Mouse (Mus musculus) granulocyte monocyte progenitor cell, adult 5-6 weeks (primary cell): ENCODE data around the gene Gm5148. TPM values are rescaled to one million over a fixed set of nuclear protein-coding genes. Genes with fewer than 3 reads are reported as not detected.

ENCODE experiments used
- ATAC-seq: replicated peaks from 2 replicates; pipeline ENCODE4 v1.8.0; 2016; ENCODE audit warnings: mild to moderate bottlenecking, moderate TSS enrichment, inconsistent platforms; ENCODE audit not compliant: poor library complexity, severe bottlenecking
- total RNA-seq, 2 experiments: library from RNA; stranded (forward) in 1 of 2; stranded (reverse) in 1 of 2; fragments of 200-712, 200-1000 nt in 1 of 2; fragments of >200 nt in 1 of 2; fragmentation: Nextera tagmentation in 1 of 2; gene quantifications; 2 replicates each; pipeline ENCODE4 v1.2.3; 2014 to 2017

Gene Gm5148
- total RNA-seq, 2 experiments from 2014 or later = 14.9 TPM; not detected in 1

DNA sequence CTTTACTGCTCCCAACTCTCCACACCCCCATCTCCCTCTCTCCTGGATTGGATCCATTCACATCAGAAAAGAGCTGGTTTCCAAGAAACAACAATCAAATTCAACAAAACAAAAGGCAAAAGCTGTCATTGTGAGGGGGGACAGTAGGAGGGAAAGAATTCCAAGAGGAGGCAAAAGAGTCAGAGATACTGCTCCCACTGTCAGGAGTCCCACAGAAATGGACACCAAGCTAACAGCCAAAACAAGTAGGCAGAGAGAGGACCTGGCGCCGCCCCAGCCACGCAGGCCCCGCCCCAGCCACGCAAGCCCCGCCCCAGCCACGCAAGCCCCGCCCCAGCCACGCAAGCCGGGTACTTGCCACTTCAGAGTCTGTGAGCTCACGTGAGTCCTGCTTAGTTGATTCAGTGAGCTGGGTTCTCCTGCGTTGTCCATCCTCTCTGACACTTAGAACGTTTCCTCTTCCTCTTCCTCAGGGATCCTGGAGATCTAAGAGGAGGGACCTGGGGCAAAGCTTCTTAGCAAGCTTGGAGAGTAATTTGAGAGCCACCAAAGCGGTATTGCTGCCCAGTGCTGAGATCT is 19.5 kb downstream of the Gm5148 start:
- ATAC-seq = peak; percentile 79

DNA sequence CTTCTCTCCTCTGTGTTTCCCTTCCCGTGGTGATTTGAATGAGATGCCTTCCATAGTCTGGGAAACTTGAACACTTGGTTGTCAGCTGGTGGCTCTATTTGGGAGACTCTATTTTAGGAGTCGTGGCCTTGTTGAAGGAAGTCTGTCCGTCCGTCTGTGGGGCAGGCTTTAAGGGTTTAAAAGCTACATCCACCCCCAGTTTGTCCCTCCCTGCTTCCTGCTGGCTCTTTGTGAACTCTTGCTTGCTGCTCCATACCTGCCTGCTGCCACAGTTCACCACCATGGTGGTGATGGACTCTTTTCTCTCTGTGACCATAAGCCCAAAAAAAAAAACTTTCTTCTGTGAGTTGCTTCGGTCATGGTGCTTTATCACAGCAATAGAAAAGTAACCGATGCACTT is 21.2 kb downstream of the Gm5148 start:
- no peak for ATAC-seq

DNA sequence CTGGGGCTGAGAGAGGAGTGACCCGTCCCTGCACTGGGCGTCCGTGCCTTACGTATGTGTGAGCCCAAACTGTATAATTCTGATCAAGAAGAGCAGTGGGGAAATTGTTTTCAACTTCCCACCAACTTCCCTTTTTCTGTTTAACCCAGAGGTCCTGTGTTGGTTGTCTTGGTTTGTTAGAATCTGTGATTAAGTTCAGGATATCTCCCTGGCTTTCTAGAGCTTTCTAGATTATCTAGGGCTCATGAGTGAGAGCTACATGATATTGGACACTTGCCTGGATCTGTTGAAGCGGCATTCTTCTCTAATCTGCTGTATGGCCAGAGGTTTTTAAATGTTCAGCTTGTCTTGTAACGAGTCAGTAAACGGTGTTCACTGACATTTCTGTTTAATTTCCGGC is 30.7 kb downstream of the Gm5148 start:
- ATAC-seq = peak; percentile 86

DNA sequence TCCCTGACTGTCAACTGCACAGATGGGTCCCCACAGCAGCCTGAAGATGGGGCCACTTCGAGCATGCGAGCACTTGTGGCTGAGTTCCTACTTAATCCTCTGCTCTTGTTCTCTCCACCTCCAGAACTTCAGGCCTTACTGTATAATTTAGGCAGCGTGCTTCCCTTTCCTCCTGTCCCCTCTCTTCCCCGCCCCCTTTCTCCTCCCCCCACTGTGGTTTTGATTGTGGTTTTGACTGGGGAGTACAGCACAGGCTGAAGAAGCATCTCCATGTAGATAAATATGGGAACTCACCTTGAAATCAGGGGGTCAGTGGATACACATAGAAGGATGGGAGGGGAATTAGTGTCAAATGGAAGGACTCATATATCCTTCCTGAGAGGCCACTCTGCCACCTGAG is 31.3 kb downstream of the Gm5148 start:
- peak; percentile 68 for ATAC-seq

DNA sequence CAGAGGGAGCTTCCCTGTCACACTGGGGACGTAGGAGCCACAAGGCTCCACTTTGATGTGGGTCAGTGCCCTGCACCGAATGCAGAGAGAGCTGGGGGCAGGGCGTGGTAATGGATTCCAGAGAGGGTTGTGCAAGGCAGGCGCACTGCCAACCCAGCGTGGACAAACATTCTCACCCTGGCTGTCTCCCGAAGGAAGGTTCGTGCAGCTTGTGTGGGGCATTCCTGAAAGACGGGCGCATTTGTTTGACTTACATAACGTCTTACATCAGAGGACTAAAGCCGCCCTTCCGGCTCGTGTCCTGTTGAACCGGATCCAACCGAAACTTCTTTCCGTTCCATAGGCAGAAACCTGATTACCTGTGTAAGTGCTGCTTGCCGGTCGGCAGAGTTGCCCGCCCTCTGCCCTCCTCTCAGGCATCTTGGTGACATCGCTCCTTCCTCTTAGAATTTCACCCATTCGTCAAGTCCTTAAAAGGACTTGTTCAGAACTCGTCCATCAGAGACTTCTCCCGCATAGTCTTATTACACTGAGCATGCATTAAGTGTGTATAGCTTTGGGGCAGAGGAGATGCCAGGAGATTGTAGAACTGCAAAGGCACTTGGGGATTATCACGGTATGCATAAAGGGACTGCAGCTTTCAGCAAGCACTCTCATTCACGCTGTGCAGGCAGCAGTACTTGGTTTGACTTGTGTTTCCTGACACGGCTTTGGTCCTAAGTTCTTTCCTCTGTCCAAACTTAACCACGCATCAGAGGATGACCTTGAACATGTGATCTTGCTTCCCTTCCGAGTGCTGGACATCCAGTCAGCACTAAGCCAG is 36.9 kb downstream of the Gm5148 start:
- ATAC-seq = peak; percentile 61

DNA sequence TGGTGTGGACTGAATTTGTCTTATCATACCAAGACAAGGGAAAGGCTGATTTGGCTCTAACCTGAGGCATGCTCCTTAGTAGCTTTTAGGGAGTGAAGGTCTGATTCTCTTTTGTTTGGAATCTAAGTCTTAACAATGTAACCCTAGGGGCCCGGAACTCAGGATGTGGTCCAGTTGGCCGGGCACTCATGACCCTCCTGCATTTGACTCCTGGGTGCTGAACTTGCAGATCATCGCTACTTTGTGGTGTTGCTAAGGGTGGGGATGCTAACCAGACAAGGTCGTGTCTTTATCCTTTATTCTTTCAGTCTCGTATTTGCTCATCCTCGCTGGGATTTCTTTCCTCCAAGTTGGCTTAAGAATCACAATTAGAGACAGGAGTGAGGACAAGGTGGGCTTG is 37.5 kb downstream of the Gm5148 start:
- no peak for ATAC-seq

DNA sequence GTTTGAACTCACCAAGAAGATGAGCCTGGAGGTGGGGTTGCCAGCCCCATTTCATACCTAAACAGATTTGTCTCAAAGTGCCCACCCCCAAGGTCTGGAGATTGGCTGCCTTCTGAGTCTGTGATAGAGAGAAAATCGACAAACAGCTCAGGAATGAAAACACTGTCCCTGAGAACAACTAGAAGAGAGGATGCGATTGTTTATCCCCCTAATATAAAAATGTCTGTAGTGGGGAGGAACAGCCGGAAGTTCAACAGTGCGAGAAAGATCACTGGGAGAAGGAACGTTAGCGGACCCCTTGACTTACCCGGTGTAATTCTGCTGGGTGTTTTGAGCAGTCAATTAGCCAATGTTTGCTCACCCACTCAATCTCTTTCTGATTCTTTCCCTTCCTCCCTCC is 38.1 kb downstream of the Gm5148 start:
- ATAC-seq = no peak

DNA sequence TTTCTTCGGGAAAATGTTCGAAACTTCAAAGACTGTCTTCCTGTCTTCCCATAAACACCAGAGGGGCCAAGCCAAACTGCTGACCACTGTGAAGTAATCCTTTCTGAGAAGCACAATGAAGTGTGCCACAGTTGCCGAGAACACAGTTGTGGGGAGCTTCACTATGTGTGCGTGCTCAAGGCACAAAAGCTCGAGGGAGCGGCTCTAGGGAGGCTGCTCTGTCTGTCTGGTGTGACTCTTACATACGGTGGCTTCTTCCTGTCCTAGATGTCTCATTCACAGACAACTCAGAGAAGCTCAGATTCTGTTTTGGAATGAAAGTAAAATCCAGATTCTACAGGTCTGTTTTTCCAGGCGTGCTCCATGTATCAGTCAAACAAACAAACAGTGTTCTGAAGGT is 48.0 kb downstream of the Gm5148 start:
- ATAC-seq = no peak

DNA sequence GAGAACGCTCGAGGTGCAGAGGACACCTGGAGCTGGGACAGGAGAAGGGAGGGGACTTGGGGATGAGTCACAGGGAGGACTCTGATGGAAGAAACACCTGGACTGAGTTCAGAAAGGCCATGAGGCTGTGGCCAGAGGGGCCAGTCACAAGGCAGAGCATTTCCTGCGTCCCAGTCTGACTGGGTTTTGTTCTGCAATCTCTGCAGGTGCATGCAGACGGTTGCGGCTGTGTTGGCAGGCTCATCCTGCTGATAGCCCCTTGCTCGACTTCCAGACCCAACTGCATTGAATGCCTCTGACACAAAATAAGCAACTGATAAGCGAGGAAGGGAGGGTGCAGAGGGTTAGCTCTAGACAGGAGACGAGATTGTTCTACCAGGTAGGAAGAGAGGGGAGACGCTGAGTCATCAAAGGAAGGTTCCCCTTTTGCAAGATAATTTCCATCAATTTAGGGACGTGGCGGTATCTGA is 49.2 kb downstream of the Gm5148 start:
- ATAC-seq = peak; percentile 78

DNA sequence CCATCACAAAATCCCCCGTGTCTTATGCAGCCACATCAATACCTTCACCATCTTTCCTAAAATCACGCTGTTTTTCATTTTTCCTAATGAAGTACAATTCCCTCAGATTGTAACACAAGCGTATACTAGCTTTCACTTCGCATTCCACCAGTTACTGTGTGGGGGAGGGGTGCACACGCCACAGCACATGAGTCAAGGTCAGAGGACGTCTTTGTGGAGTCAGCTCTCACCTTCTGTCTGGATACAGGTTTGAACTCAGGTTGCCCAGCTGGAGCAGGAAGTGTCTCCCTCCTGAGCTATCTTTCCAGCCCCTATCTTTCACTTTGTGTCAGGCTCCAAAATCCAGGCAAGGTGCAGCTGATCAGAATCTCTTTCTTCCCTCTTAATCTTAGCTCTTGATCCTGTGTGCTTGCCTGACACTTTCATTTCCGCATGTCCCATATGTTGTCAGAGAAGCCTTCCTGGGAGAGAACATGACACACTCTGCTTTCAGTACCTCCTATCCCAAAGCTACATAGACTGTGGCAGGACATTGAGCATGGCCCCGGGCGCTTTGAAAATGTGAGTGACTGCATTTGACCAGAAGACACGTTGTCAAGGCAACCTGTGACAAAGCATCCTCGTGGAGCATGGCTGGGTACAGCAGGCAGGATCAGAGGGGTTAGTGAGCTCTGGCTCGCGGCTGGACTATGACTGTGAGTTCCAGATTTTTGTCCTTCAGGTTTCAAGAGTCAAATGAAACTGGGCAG is 50.6 kb downstream of the Gm5148 start:
- peak; percentile 54 for ATAC-seq

DNA sequence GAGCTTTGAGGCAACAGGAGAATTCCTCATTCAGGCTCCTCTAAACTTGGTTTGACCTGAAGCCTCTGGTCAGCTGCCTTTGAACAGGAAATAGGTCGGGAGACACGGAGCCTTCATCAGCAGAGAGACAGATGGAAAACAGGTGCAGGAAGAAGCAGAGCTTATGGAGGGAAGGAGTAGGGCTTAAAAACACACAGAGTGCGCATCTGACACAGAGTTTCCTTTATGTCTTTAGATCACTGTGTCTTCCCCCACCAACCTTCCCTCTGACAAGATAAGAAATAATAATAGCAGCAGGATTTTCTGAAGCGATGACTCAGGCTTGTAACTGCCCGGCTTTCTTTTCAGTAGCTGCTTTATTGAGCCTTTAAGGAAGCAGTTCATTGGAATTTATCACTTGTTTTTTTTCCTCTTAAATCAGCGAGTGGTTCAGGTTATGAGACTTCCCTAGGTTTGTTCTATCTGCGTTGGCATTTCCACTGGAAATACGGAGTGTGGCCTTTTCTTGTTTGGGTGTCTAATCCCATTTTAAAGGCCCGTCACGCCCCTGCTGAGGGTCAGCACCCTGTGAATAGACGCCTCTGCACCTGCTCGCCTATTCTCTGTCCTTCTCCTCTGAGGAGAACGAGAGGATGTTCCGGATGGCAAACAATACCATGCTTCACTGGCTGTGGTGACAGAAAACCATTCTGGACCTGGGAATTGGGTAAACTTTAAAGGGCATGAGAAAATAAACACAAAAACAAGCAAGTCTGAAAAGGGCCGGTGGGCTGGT is 51.8 kb downstream of the Gm5148 start:
- ATAC-seq = no peak

DNA sequence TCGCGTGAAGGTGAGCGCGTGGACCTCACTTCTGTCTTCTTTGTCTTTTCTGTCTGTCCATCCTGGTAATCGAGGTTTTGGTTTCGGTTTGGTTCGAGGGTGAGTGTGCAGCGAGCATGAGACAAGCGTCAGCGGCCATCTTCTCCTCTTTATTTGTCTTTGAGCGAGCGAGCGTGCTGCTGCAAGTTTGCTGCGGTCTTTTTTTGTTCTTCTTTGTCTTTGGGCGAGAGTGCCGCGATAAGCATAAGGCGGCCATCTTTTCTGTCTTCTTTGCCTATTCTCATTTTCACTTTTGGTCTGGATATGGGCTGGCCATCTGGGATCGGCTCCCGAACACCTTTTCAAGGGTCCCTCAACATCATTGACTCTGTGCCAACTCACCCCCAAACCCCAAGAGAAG is 55.2 kb downstream of the Gm5148 start:
- no peak for ATAC-seq

DNA sequence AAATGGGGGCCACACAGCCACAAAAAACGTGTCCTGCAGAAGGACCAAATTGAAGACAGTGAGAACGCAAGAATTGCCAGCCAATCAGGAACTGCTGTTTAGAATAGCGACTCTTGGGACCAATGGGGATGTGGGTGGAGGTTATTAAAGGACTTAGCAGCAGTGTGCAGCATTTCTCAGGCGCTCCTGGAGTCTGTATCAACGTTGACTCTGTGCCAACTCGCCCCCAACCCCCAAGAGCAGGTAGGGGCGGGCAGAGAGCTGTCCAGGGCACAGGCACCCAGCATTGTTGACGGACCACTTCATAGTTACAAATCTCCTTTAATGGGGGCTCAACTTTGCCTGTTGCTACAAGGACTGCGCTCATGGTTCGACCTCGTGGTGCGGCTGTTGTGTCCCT is 55.6 kb downstream of the Gm5148 start:
- ATAC-seq = no peak

DNA sequence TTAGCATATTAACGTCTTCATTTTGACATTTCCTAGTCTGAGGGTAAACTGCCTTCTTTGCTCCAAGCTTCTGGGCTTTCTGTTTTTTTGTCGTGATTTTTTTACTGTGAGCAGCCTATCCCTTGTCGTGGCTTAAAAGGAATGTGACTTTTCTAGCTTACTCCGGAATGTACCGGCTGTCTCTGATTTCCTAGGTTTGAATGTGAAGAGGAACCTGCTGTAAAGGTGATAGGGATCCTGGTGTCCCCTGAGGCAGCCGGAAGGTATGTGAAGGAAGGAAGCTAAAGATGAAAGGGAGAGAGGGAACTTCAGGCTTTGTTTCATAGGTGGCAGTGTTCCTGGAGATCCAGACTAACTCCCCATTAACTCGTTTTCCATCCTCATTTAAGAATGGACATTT is 56.6 kb downstream of the Gm5148 start:
- ATAC-seq = no peak

DNA sequence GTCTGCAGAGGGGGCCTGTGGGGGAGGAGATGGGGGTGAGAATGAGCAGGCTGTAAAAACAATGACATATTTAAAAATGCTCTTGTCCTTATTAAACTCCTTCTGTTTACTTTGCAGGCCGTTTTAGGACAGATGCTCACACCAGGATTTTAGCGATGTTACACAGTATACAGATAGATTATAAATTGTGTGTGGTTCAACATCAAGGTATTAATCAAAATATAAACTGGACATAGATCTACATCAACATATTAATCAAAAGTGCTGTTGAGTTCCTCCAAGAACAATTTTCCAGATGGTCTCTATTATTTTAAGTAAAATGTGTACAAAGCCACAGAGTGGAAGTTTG is 57.2 kb downstream of the Gm5148 start:
- no peak for ATAC-seq

DNA sequence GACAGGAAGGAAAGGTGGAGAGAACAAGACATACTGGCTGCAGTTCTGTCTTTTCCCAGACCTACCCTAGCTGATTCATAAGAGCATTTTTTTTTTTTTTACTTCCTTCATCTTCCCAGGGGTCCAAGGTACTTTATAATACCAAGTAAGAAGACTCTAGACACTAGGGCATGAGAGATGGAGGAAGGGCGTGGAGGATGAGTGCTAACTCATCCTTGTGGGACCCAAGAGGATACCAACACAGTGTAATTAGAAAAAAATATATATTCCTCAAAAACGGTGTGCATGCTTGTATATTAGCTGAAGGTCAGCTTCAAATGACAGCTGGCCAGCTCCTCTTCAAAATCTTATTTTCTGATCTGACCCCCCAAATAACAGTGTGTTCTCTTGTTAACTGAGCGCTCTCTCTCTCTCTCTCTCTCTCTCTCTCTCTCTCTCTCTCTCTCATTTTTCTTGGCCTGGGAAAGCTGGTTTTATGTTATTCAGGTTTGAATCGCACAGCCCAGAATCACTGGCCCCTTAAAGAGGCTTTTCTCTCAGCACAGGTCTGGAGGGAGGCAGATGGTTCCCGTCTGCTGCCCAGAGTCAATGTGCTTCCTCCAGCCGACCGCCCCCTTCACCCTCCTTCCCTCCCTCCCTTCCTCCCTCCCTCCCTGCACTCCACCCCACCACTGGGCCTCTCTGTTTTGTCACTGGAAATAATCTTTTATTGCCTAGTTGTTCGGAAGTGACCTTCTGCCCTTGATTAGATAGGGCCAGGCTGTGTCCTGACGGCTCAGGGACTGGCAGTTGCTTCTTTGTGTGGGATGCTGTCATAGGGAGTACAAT is 57.8 kb downstream of the Gm5148 start:
- ATAC-seq = peak; percentile 90
